ENCODE assay signal across 26 mouse cellular contexts in genomic region chr5:64827151-64827550, GRCm38 (mm10).
"Had no signal": no experiment of that assay in that cellular context is flagged by ENCODE, and none has a peak within 500 bp of the region (broad histone marks: within the 10 kb centered on the region; RNA-seq: fewer than 3 reads in every experiment).

No protein-coding gene starts in this region.

- H3K9me3 ChIP-seq: heart, embryonic 13.5 days; heart, embryonic 15.5 days; hindbrain, embryonic 10.5 days; limb, embryonic 10.5 days; limb, embryonic 12.5 days; liver, embryonic 13.5 days had no signal

- ATAC-seq: hindbrain, embryonic 16.5 days; inflammation-experienced regulatory T-cells, adult 6 months; intestine, postnatal 0 days had no signal

- H3K4me2 ChIP-seq: heart, embryonic 11.5 days; heart, embryonic 13.5 days; heart, embryonic 15.5 days; hindbrain, embryonic 12.5 days; hindbrain, embryonic 14.5 days; limb, embryonic 12.5 days; liver, embryonic 11.5 days; liver, embryonic 13.5 days had no signal

- H3K27me3 ChIP-seq: heart, embryonic 13.5 days; heart, embryonic 15.5 days; hindbrain, embryonic 12.5 days; limb, embryonic 12.5 days; liver, embryonic 13.5 days had no signal

- DNase-seq: gastrocnemius, adult 2 months; gastrocnemius, postnatal 10 days; gastrocnemius, postnatal 25 days; heart, adult 2 months; heart, postnatal 4 days; kidney, adult 18-20 months; kidney, adult 8-10 months; kidney, postnatal 10 days; kidney, postnatal 25 days; kidney, postnatal 4 days; liver; liver, embryonic 13.5 days had no signal

- H3K4me1 ChIP-seq: heart, embryonic 13.5 days; heart, embryonic 15.5 days; hindbrain, embryonic 12.5 days; limb, embryonic 10.5 days; limb, embryonic 12.5 days had no signal

- H3K27ac ChIP-seq: gastrocnemius, adult 2 months; heart, adult 2 months; heart, embryonic 13.5 days; heart, embryonic 15.5 days; hindbrain, embryonic 10.5 days; hindbrain, embryonic 12.5 days; hindbrain, embryonic 14.5 days; layer of hippocampus, adult 2 months; left cerebral cortex, adult 2 months; limb, embryonic 10.5 days; limb, embryonic 12.5 days; liver, embryonic 13.5 days had no signal

- H3K9ac ChIP-seq: heart, embryonic 13.5 days; heart, embryonic 15.5 days; hindbrain, embryonic 12.5 days; hindbrain, embryonic 14.5 days; limb, embryonic 12.5 days; liver, embryonic 13.5 days had no signal

- H3K4me3 ChIP-seq: gastrocnemius, adult 2 months; heart, adult 2 months; heart, embryonic 13.5 days; heart, embryonic 15.5 days; hindbrain, embryonic 10.5 days; hindbrain, embryonic 12.5 days; layer of hippocampus, adult 2 months; left cerebral cortex, adult 2 months; limb, embryonic 10.5 days; limb, embryonic 12.5 days; liver, embryonic 13.5 days had no signal
